Mouse (Mus musculus): ENCODE results near the gene Ubl3.

GRCm38 (mm10) chr5:148500516-148500915, 52.1 kb downstream of the Ubl3 start:
- TF ChIP-seq POLR2A (IDR thresholded peaks at IDR 0.05; ENCODE audit: borderline replicate concordance, low read depth, low read length) (no peak), CTCF (IDR thresholded peaks at IDR 0.05; ENCODE audit: low read depth, low read length) (no peak)
